Mouse (Mus musculus) embryonic facial prominence, embryonic 11.5 days (tissue): ENCODE measurements around the gene Ppp1r3d. TPM values are rescaled to one million over a fixed set of nuclear protein-coding genes. Genes with fewer than 3 reads are reported as not detected.

ENCODE experiments used
- ATAC-seq: fragments of 200-750 bp; cut with Nextera tagmentation; replicated peaks from 2 replicates; pipeline ENCODE4 v1.8.0; 2017; ENCODE audit warnings: low read depth; ENCODE audit not compliant: insufficient number of reproducible peaks, low FRiP score, low TSS enrichment
- DNase-seq: peaks from one replicate; pipeline ENCODE4 v3.0.0-alpha.2; 2015; ENCODE audit warnings: low spot score
- H3K27ac ChIP-seq: fragments of 300-500 bp; sonication (generic); replicated peaks from 2 replicates; pipeline ENCODE4 v1.5.1; 2014; ENCODE audit warnings: mild to moderate bottlenecking, low read depth, low read length, control low read depth
- H3K27me3 ChIP-seq: fragments of 300-500 bp; sonication (generic); 2 replicates; pipeline ENCODE4 v1.6.1; 2014; ENCODE audit warnings: mild to moderate bottlenecking, low read length, moderate library complexity, mixed read lengths; ENCODE audit not compliant: control insufficient read depth, insufficient read depth
- H3K36me3 ChIP-seq: fragments of 300-500 bp; sonication (generic); replicated peaks from 2 replicates; pipeline ENCODE4 v1.6.1; 2014; ENCODE audit warnings: low read depth, mild to moderate bottlenecking, low read length, moderate library complexity, mixed read lengths; ENCODE audit not compliant: control insufficient read depth, insufficient read depth
- H3K4me1 ChIP-seq: fragments of 300-500 bp; sonication (generic); 2 replicates; pipeline ENCODE4 v1.6.1; 2014; ENCODE audit warnings: low read length, mixed read lengths; ENCODE audit not compliant: control insufficient read depth, insufficient read depth
- H3K4me2 ChIP-seq: fragments of 300-500 bp; sonication (generic); 2 replicates; pipeline ENCODE4 v1.6.1; 2014; ENCODE audit warnings: low read depth, mild to moderate bottlenecking, control low read depth, low read length, moderate library complexity
- H3K4me3 ChIP-seq: fragments of 300-500 bp; sonication (generic); 2 replicates; pipeline ENCODE4 v1.5.1; 2014; ENCODE audit warnings: low read depth, low read length, control low read depth
- H3K9ac ChIP-seq: fragments of 300-500 bp; sonication (generic); replicated peaks from 2 replicates; pipeline ENCODE4 v1.6.1; 2014; ENCODE audit warnings: mild to moderate bottlenecking, control low read depth, low read length
- H3K9me3 ChIP-seq: fragments of 300-500 bp; sonication (generic); replicated peaks from 2 replicates; pipeline ENCODE4 v1.6.1; 2016; ENCODE audit warnings: mild to moderate bottlenecking, low read length, inconsistent platforms, mixed read lengths; ENCODE audit not compliant: control insufficient read depth
- WGBS: fragments of 180-500 bp; shearing (Covaris S2); extraction: QIAGEN DNeasy Blood & Tissue Kit; methylation state at CpG from one replicate; pipeline ENCODE4 v1.1.7; 2014; 5-methylcytosine and 5-hydroxymethylcytosine counted together
- polyA plus RNA-seq: library from polyadenylated mRNA; unstranded; fragments of >200 nt; fragmentation: Nextera tagmentation; extraction: Ambion mirVana; gene quantifications from 2 replicates; pipeline ENCODE4 v1.2.1, GENCODE M21; 2014

Gene Ppp1r3d
- polyA plus RNA-seq, 1 experiment from 2014 or later = 3.8 TPM

DNA sequence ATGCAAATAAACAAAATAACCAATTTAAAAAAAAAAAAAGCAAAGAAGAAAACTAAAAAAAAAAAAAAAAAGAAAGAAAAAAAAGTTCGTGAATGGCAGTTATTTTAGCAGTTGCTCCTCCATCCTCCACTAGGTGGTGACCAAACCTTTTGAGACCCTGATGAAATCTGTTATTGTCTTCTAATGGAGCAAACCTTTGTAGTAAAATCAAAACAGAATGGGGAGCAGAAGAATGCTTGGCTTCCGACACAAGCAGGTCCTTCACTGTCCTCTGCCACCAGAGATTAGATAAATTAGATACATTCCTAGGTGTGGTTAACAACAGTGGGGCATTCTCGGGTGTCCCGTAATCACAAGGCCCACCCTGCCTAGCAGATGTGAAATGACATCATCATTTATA is 12.0 kb upstream of the Ppp1r3d start:
- Histone ChIP-seq H3K4me3 (no peak overlapping the region), H3K27me3 (no peaks in the 10 kb centered on the region), H3K27ac (no peak overlapping the region), H3K4me2 (no peak overlapping the region), H3K36me3 (no peaks in the 10 kb centered on the region), H3K9me3 (no peaks in the 10 kb centered on the region), H3K4me1 (no peaks in the 10 kb centered on the region), H3K9ac (no peak overlapping the region)
- ATAC-seq (no peak), DNase-seq (peak; percentile 75)
- WGBS = 43% methylated on average over 4 of the region's 4 CpGs

DNA sequence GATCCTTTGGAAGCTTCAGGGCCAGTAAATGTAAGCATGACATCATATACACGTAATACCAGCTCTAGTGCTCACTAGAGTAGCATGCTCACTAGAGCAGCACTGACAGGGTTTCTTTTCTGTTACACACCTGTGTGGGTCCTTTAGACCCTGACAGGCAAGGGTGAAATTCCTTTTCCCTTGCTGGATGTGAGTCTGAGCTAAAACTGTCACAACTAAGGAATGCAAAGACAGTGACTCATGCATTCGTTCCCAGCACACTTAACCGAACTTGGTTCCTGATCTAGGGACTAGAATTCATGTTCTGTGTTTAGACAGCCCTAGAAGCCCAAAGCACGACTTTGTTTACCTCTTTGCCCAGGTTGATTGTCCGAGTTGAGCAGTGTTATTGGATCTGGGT is 9.0 kb upstream of the Ppp1r3d start:
- Histone ChIP-seq H3K9me3 (no peaks in the 10 kb centered on the region), H3K4me3 (no peak overlapping the region), H3K9ac (no peak overlapping the region), H3K4me2 (no peak overlapping the region), H3K4me1 (no peaks in the 10 kb centered on the region), H3K36me3 (no peaks in the 10 kb centered on the region), H3K27ac (peak overlapping the region; percentile 16; the same call in 1 of the 2 replicates), H3K27me3 (no peaks in the 10 kb centered on the region)
- DNase-seq (no peak), ATAC-seq (no peak)
- WGBS = 69% methylated on average over 5 of the region's 5 CpGs

DNA sequence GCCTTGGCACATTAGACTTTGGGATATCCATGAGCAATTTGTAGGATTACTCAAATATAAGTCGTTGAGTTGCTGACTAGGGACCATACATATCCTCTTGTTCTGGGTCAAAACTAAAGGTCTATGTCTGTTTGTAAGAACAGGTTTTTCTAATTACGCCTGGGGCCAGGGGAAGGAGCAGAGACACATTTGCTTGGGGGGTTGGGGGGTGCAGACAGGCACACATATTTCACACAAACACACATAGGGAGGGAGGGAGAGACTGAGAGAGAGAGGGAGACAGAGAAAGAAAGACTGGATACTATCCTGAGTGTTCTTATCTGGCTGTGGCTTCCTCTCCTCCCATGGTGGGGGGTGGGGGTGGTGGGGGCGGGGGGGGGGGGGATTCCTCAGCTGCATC is 7.9 kb upstream of the Ppp1r3d start:
- Histone ChIP-seq H3K4me2 (no peak overlapping the region), H3K4me3 (no peak overlapping the region), H3K36me3 (no peaks in the 10 kb centered on the region), H3K9me3 (no peaks in the 10 kb centered on the region), H3K27me3 (no peaks in the 10 kb centered on the region), H3K27ac (0 out of 2 replicates have a peak overlapping the region, but pooled peaks have one; percentile 38), H3K4me1 (no peaks in the 10 kb centered on the region), H3K9ac (no peak overlapping the region)
- ATAC-seq (peak; percentile 48), DNase-seq (peak; percentile 70)
- 11% methylated on average over 2 of the region's 3 CpGs for WGBS

DNA sequence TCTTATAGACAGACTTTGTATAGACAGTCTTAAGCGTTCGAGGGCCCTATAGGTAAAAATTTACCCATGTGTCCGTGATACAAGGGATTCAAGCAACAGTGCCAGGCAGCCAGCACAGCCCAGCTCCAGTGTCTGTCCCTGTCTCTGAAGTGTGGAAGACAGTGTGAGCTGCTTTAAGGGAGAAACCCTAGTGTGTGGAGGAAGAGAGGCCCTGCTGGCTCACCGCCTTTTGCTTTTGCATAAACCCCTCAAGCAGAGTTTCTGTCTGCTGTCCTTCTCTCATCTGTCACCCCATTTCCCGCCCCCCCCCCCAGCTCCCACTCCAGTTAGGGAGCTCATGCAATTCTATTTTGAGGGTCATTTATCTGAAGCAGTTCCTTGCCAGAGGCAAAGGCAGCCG is 7.3 kb upstream of the Ppp1r3d start:
- H3K9me3 ChIP-seq = no peaks in the 10 kb centered on the region
- H3K36me3 ChIP-seq = no peaks in the 10 kb centered on the region
- H3K9ac ChIP-seq = no peak overlapping the region
- H3K27me3 ChIP-seq = no peaks in the 10 kb centered on the region
- ATAC-seq (no peak), DNase-seq (no peak)
- no peak overlapping the region for H3K4me3 ChIP-seq
- no peaks in the 10 kb centered on the region for H3K4me1 ChIP-seq
- WGBS = 32% methylated on average over 6 of the region's 6 CpGs
- peak overlapping the region; percentile 72 for H3K27ac ChIP-seq
- H3K4me2 ChIP-seq = no peak overlapping the region

- no peak for DNase-seq
- H3K4me3 ChIP-seq = no peak overlapping the region
- WGBS = 73% methylated on average over 9 of the region's 9 CpGs
- no peaks in the 10 kb centered on the region for H3K27me3 ChIP-seq
- no peak for ATAC-seq
- H3K27ac ChIP-seq = no peak overlapping the region
- no peaks in the 10 kb centered on the region for H3K4me1 ChIP-seq
- H3K9ac ChIP-seq = no peak overlapping the region
- H3K4me2 ChIP-seq = no peak overlapping the region
- no peaks in the 10 kb centered on the region for H3K36me3 ChIP-seq
- no peaks in the 10 kb centered on the region for H3K9me3 ChIP-seq
Measured at GRCm38 (mm10) chr2:178420576-178420975, 6.3 kb upstream of the Ppp1r3d start.

DNA sequence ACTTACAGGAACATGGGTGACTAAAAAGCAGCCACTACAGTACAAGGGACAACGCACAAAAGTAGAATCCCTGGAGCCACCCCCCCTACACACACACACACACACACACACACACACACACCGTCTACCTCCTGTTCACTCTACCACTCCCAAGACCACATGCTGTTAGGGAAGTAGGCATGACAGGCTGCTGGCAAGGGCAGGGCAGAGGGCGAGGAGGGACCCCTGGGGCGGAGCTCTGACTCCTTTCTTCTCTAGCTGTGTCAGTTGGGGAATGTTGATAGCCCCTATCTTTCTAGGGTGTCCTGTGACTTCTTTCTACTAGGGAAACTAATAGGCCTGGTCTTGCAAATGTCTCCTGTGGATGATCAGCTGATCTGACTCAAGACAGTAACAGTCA is 2.7 kb upstream of the Ppp1r3d start:
- H3K4me1 ChIP-seq = peaks cover 3% of the 10 kb centered on the region; the same call in 1 of the 2 replicates
- no peaks in the 10 kb centered on the region for H3K36me3 ChIP-seq
- no peak overlapping the region for H3K9ac ChIP-seq
- WGBS = 71% methylated on average over 4 of the region's 4 CpGs
- ATAC-seq (no peak), DNase-seq (no peak)
- H3K4me2 ChIP-seq = no peak overlapping the region
- no peak overlapping the region for H3K27ac ChIP-seq
- peaks cover 11% of the 10 kb centered on the region for H3K27me3 ChIP-seq
- H3K4me3 ChIP-seq = no peak overlapping the region
- H3K9me3 ChIP-seq = no peaks in the 10 kb centered on the region

GRCm38 (mm10) chr2:178416427-178416826 is 2.2 kb upstream of the Ppp1r3d start:
- no peak overlapping the region for H3K4me3 ChIP-seq
- H3K4me1 ChIP-seq = peaks cover 3% of the 10 kb centered on the region; the same call in 1 of the 2 replicates
- 70% methylated on average over 13 of the region's 13 CpGs for WGBS
- H3K9me3 ChIP-seq = no peaks in the 10 kb centered on the region
- no peak overlapping the region for H3K9ac ChIP-seq
- no peak for DNase-seq
- no peak overlapping the region for H3K4me2 ChIP-seq
- H3K36me3 ChIP-seq = no peaks in the 10 kb centered on the region
- no peak overlapping the region for H3K27ac ChIP-seq
- H3K27me3 ChIP-seq = peaks cover 11% of the 10 kb centered on the region
- no peak for ATAC-seq

- Histone ChIP-seq H3K4me1 (peaks cover 3% of the 10 kb centered on the region; the same call in 1 of the 2 replicates), H3K27ac (no peak overlapping the region), H3K9me3 (no peaks in the 10 kb centered on the region), H3K36me3 (no peaks in the 10 kb centered on the region), H3K27me3 (peaks cover 11% of the 10 kb centered on the region), H3K4me3 (peak overlapping the region; percentile 76), H3K4me2 (peak overlapping the region; percentile 99), H3K9ac (peak overlapping the region; percentile 62; the same call in 1 of the 2 replicates)
- no peak for DNase-seq
- peak; percentile 20; the same call in 1 of the 2 replicates for ATAC-seq
- 37% methylated on average over 3 of the region's 3 CpGs for WGBS
Measured at GRCm38 (mm10) chr2:178415150-178415448, 827 bp upstream of the Ppp1r3d start.
